Mouse (Mus musculus) stomach, embryonic 14.5 days (tissue): ENCODE measurements around the gene 1700016H13Rik. TPM values are rescaled to one million over a fixed set of nuclear protein-coding genes. Genes with fewer than 3 reads are reported as not detected.
A peak's percentile ranks its signal among the peaks of the same experiment; 100 is the strongest.

ENCODE experiments used
- ATAC-seq: fragments of 200-750 bp; cut with Nextera tagmentation; 2 replicates; pipeline ENCODE4 v1.8.0; 2017; ENCODE audit warnings: low read depth, moderate TSS enrichment; ENCODE audit not compliant: insufficient number of reproducible peaks, insufficient read depth, low FRiP score
- H3K27ac ChIP-seq: fragments of 300-500 bp; sonication (generic); 2 replicates; pipeline ENCODE4 v1.5.1; 2014; ENCODE audit warnings: mild to moderate bottlenecking, low read length, moderate library complexity, mixed read lengths
- H3K27me3 ChIP-seq: fragments of 300-500 bp; sonication (generic); 2 replicates; pipeline ENCODE4 v1.6.1; 2014; ENCODE audit warnings: low read length, control low read depth, mixed read lengths; ENCODE audit not compliant: control insufficient read depth, insufficient read depth
- H3K36me3 ChIP-seq: fragments of 300-500 bp; sonication (generic); 2 replicates; pipeline ENCODE4 v1.6.1; 2014; ENCODE audit warnings: mild to moderate bottlenecking, control low read depth, low read length, moderate library complexity, mixed read lengths; ENCODE audit not compliant: control insufficient read depth, insufficient read depth
- H3K4me1 ChIP-seq: fragments of 300-500 bp; sonication (generic); 2 replicates; pipeline ENCODE4 v1.6.1; 2014; ENCODE audit warnings: low read length, control low read depth, mixed read lengths; ENCODE audit not compliant: control insufficient read depth, insufficient read depth
- H3K4me2 ChIP-seq: fragments of 300-500 bp; sonication (generic); replicated peaks from 2 replicates; pipeline ENCODE4 v1.6.1; 2014; ENCODE audit warnings: low read depth, low read length, control low read depth
- H3K4me3 ChIP-seq: fragments of 300-500 bp; sonication (generic); 2 replicates; pipeline ENCODE4 v1.5.1; 2014; ENCODE audit warnings: low read depth, low read length, control low read depth
- H3K9ac ChIP-seq: fragments of 300-500 bp; sonication (generic); replicated peaks from 2 replicates; pipeline ENCODE4 v1.6.1; 2014; ENCODE audit warnings: low read depth, mild to moderate bottlenecking, control low read depth, low read length, moderate library complexity, mixed read lengths
- H3K9me3 ChIP-seq: fragments of 300-500 bp; sonication (generic); 2 replicates; pipeline ENCODE4 v1.6.1; 2016; ENCODE audit warnings: low read depth, low read length, control low read depth; ENCODE audit not compliant: control insufficient read depth
- WGBS: fragments of 180-500 bp; shearing (Covaris S2); extraction: QIAGEN DNeasy Blood & Tissue Kit; methylation state at CpG from one replicate; pipeline ENCODE4 v1.1.7; 2014; 5-methylcytosine and 5-hydroxymethylcytosine counted together
- polyA plus RNA-seq: library from polyadenylated mRNA; unstranded; fragments of >200 nt; fragmentation: Nextera tagmentation; extraction: Ambion mirVana; gene quantifications from 2 replicates; pipeline ENCODE4 v1.2.1, GENCODE M21; 2014

1700016H13Rik gene
- polyA plus RNA-seq, 1 experiment from 2014 or later, result 0.26 TPM

- no peaks in the 10 kb centered on the region for H3K9me3 ChIP-seq
- H3K4me2 ChIP-seq, result no peak overlapping the region
- no peak for ATAC-seq
- no peak overlapping the region for H3K27ac ChIP-seq
- no peak overlapping the region for H3K9ac ChIP-seq
- no peaks in the 10 kb centered on the region for H3K27me3 ChIP-seq
- no peaks in the 10 kb centered on the region for H3K4me1 ChIP-seq
- H3K36me3 ChIP-seq, result no peaks in the 10 kb centered on the region
- no peak overlapping the region for H3K4me3 ChIP-seq
- 51% methylated on average over 4 of the region's 4 CpGs for WGBS
Observed at GRCm38 (mm10) chr5:103680381-103680780, 24.6 kb upstream of the 1700016H13Rik start.

GRCm38 (mm10) chr5:103678974-103679373, 23.2 kb upstream of the 1700016H13Rik start:
- Histone ChIP-seq H3K36me3 (no peaks in the 10 kb centered on the region), H3K4me3 (no peak overlapping the region), H3K9me3 (no peaks in the 10 kb centered on the region), H3K27ac (no peak overlapping the region), H3K4me2 (no peak overlapping the region), H3K27me3 (no peaks in the 10 kb centered on the region), H3K4me1 (no peaks in the 10 kb centered on the region), H3K9ac (no peak overlapping the region)
- WGBS, result 92% methylated on average over 5 of the region's 5 CpGs
- no peak for ATAC-seq

GRCm38 (mm10) chr5:103677894-103678293, 22.1 kb upstream of the 1700016H13Rik start:
- no peaks in the 10 kb centered on the region for H3K4me1 ChIP-seq
- H3K9ac ChIP-seq, result no peak overlapping the region
- 79% methylated on average over 6 of the region's 6 CpGs for WGBS
- H3K36me3 ChIP-seq, result no peaks in the 10 kb centered on the region
- H3K27me3 ChIP-seq, result no peaks in the 10 kb centered on the region
- no peak overlapping the region for H3K4me2 ChIP-seq
- H3K9me3 ChIP-seq, result no peaks in the 10 kb centered on the region
- no peak for ATAC-seq
- no peak overlapping the region for H3K27ac ChIP-seq
- no peak overlapping the region for H3K4me3 ChIP-seq

GRCm38 (mm10) chr5:103676289-103676881, 20.6 kb upstream of the 1700016H13Rik start:
- Histone ChIP-seq H3K9me3 (no peaks in the 10 kb centered on the region), H3K4me1 (no peaks in the 10 kb centered on the region), H3K4me2 (no peak overlapping the region), H3K27ac (no peak overlapping the region), H3K27me3 (no peaks in the 10 kb centered on the region), H3K9ac (no peak overlapping the region), H3K36me3 (no peaks in the 10 kb centered on the region), H3K4me3 (no peak overlapping the region)
- WGBS, result 64% methylated on average over 6 of the region's 6 CpGs
- no peak for ATAC-seq

GRCm38 (mm10) chr5:103674482-103674881, 18.7 kb upstream of the 1700016H13Rik start:
- H3K9ac ChIP-seq, result no peak overlapping the region
- H3K9me3 ChIP-seq, result no peaks in the 10 kb centered on the region
- H3K27ac ChIP-seq, result no peak overlapping the region
- 47% methylated on average over 6 of the region's 6 CpGs for WGBS
- H3K4me3 ChIP-seq, result no peak overlapping the region
- H3K4me1 ChIP-seq, result no peaks in the 10 kb centered on the region
- ATAC-seq, result no peak
- H3K4me2 ChIP-seq, result no peak overlapping the region
- no peaks in the 10 kb centered on the region for H3K36me3 ChIP-seq
- H3K27me3 ChIP-seq, result no peaks in the 10 kb centered on the region

GRCm38 (mm10) chr5:103673611-103674010, 17.8 kb upstream of the 1700016H13Rik start:
- Histone ChIP-seq H3K9me3 (no peaks in the 10 kb centered on the region), H3K4me1 (no peaks in the 10 kb centered on the region), H3K4me2 (no peak overlapping the region), H3K27me3 (no peaks in the 10 kb centered on the region), H3K4me3 (no peak overlapping the region), H3K27ac (no peak overlapping the region), H3K36me3 (no peaks in the 10 kb centered on the region), H3K9ac (no peak overlapping the region)
- whole genome bisulfite sequencing, result 73% methylated on average over 4 of the region's 4 CpGs
- ATAC-seq, result no peak

GRCm38 (mm10) chr5:103671858-103672257, 16.0 kb upstream of the 1700016H13Rik start:
- no peak overlapping the region for H3K4me2 ChIP-seq

GRCm38 (mm10) chr5:103665876-103666275, 10.1 kb upstream of the 1700016H13Rik start:
- no peaks in the 10 kb centered on the region for H3K36me3 ChIP-seq
- H3K9me3 ChIP-seq, result no peaks in the 10 kb centered on the region
- H3K27ac ChIP-seq, result no peak overlapping the region
- H3K4me2 ChIP-seq, result no peak overlapping the region
- ATAC-seq, result no peak
- no peaks in the 10 kb centered on the region for H3K4me1 ChIP-seq
- no peaks in the 10 kb centered on the region for H3K27me3 ChIP-seq
- no peak overlapping the region for H3K4me3 ChIP-seq
- 74% methylated on average over 2 of the region's 2 CpGs for WGBS
- H3K9ac ChIP-seq, result no peak overlapping the region

More at GRCm38 (mm10) chr5:103671858-103672257, 16.0 kb upstream of the 1700016H13Rik start:
- Histone ChIP-seq H3K27me3 (no peaks in the 10 kb centered on the region), H3K9me3 (no peaks in the 10 kb centered on the region), H3K4me1 (no peaks in the 10 kb centered on the region), H3K36me3 (no peaks in the 10 kb centered on the region), H3K27ac (peak overlapping the region; percentile 48; the same call in 1 of the 2 replicates), H3K4me3 (no peak overlapping the region), H3K9ac (no peak overlapping the region)
- WGBS, result 47% methylated on average over 3 of the region's 3 CpGs
- peak; percentile 71 for ATAC-seq

- Histone ChIP-seq H3K4me2 (no peak overlapping the region), H3K36me3 (no peaks in the 10 kb centered on the region), H3K4me3 (no peak overlapping the region), H3K9me3 (no peaks in the 10 kb centered on the region), H3K27me3 (no peaks in the 10 kb centered on the region), H3K4me1 (no peaks in the 10 kb centered on the region), H3K9ac (no peak overlapping the region), H3K27ac (no peak overlapping the region)
- 74% methylated on average over 9 of the region's 9 CpGs for WGBS
- no peak for ATAC-seq
Observed at GRCm38 (mm10) chr5:103664932-103665331, 9.1 kb upstream of the 1700016H13Rik start.
